Mouse (Mus musculus) liver, embryonic 16.5 days (tissue): ENCODE measurements around the gene Ostf1. TPM values are rescaled to one million over a fixed set of nuclear protein-coding genes. Genes with fewer than 3 reads are reported as not detected.
A peak's percentile ranks its signal among the peaks of the same experiment; 100 is the strongest.

Experiments
- ATAC-seq: fragments of 200-750 bp; cut with Nextera tagmentation; 2 replicates; pipeline ENCODE4 v1.8.0; 2017; ENCODE audit warnings: low read depth, mild to moderate bottlenecking, moderate number of reproducible peaks, moderate library complexity
- H3K27ac ChIP-seq: fragments of 300-500 bp; sonication (generic); 2 replicates; pipeline ENCODE4 v1.5.1; 2014; ENCODE audit warnings: mild to moderate bottlenecking, low read length
- H3K27me3 ChIP-seq: fragments of 300-500 bp; sonication (generic); 2 replicates; pipeline ENCODE4 v1.6.1; 2014; ENCODE audit warnings: low read depth, low read length, mixed read lengths; ENCODE audit not compliant: control insufficient read depth, insufficient read depth
- H3K36me3 ChIP-seq: fragments of 300-500 bp; sonication (generic); 2 replicates; pipeline ENCODE4 v1.6.1; 2014; ENCODE audit warnings: mild to moderate bottlenecking; ENCODE audit not compliant: control insufficient read depth, insufficient read depth
- H3K4me1 ChIP-seq: fragments of 300-500 bp; sonication (generic); 2 replicates; pipeline ENCODE4 v1.6.1; 2014; ENCODE audit warnings: low read depth, low read length, mixed read lengths; ENCODE audit not compliant: control insufficient read depth
- H3K4me2 ChIP-seq: fragments of 300-500 bp; sonication (generic); 2 replicates; pipeline ENCODE4 v1.6.1; 2014; ENCODE audit warnings: low read depth, low read length, mixed read lengths
- H3K4me3 ChIP-seq: fragments of 300-500 bp; sonication (generic); 2 replicates; pipeline ENCODE4 v1.5.1; 2014; ENCODE audit warnings: low read depth, mild to moderate bottlenecking, low read length
- H3K9ac ChIP-seq: fragments of 300-500 bp; sonication (generic); 2 replicates; pipeline ENCODE4 v1.6.1; 2014; ENCODE audit warnings: low read depth, low read length
- H3K9me3 ChIP-seq: fragments of 300-500 bp; sonication (generic); replicated peaks from 2 replicates; pipeline ENCODE4 v1.6.1; 2016; ENCODE audit warnings: low read length; ENCODE audit not compliant: control insufficient read depth
- WGBS: fragments of 180-500 bp; shearing (Covaris S2); extraction: QIAGEN DNeasy Blood & Tissue Kit; methylation state at CpG from one replicate; pipeline ENCODE4 v1.1.7; 2014; ENCODE audit not compliant: insufficient replicate concordance; 5-methylcytosine and 5-hydroxymethylcytosine counted together
- polyA plus RNA-seq: library from polyadenylated mRNA; unstranded; fragments of >200 nt; fragmentation: Nextera tagmentation; extraction: Ambion mirVana; gene quantifications from 2 replicates; pipeline ENCODE4 v1.2.1, GENCODE M21; 2015

The Ostf1 gene
- polyA plus RNA-seq, 1 experiment from 2014 or later: 58.2 TPM

DNA sequence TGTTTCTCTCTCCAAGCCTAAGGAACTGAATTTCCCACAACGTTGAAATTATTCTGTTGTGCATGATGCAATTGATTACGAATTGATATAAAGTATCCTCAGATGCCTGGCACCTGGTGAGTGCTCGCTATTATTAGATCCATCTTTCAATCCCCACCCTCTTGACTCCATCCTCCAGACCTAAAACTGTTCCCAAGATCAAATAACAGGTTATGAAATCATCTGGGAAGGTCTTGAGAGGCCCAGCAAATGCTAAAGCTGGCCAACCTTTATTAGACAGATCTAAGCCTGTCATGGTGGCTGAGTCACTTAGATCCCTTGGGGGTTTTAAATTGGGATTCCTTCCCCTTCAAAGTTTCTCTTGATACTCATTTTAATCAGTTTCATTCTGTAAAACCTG, 28.8 kb upstream of the Ostf1 start:
- Histone ChIP-seq H3K27ac (no peak overlapping the region), H3K4me3 (no peak overlapping the region), H3K9me3 (no peaks in the 10 kb centered on the region), H3K4me1 (peaks cover 2% of the 10 kb centered on the region; the same call in 1 of the 2 replicates), H3K9ac (no peak overlapping the region), H3K36me3 (no peaks in the 10 kb centered on the region), H3K4me2 (no peak overlapping the region), H3K27me3 (no peaks in the 10 kb centered on the region)
- 77% methylated on average over 3 of the region's 3 CpGs for WGBS
- no peak for ATAC-seq

DNA sequence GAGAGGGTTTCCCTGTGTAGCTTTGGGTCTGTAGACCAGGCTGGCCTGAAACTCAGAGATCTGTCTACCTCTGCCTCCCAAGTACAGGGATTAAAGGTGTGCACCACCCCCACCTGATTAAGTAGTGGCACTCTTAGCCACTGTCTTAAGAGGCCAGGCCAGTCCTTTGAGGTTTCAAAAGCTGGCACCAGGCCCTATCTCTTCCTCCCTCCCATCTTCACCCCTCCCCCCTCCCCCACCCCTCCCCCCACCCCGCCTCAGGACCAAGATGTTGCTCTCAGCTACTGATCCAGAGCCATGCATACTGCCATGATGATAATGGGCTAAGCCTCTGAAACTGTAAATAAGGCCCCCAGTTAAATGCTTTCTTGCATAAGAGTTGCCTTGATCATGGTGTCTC, 27.7 kb upstream of the Ostf1 start:
- no peaks in the 10 kb centered on the region for H3K9me3 ChIP-seq
- ATAC-seq: peak; percentile 56; the same call in 1 of the 2 replicates
- peaks cover 2% of the 10 kb centered on the region; the same call in 1 of the 2 replicates for H3K4me1 ChIP-seq
- H3K9ac ChIP-seq: no peak overlapping the region
- no peaks in the 10 kb centered on the region for H3K36me3 ChIP-seq
- no peak overlapping the region for H3K4me3 ChIP-seq
- H3K27ac ChIP-seq: no peak overlapping the region
- no peaks in the 10 kb centered on the region for H3K27me3 ChIP-seq
- 20% methylated on average over 1 of the region's 1 CpGs for WGBS
- no peak overlapping the region for H3K4me2 ChIP-seq

- no peak for ATAC-seq
- Histone ChIP-seq H3K36me3 (no peaks in the 10 kb centered on the region), H3K27ac (no peak overlapping the region), H3K4me1 (peaks cover 6% of the 10 kb centered on the region; the same call in 1 of the 2 replicates), H3K9ac (no peak overlapping the region), H3K4me2 (no peak overlapping the region), H3K4me3 (no peak overlapping the region), H3K9me3 (no peaks in the 10 kb centered on the region), H3K27me3 (no peaks in the 10 kb centered on the region)
- WGBS: 70% methylated on average over 4 of the region's 4 CpGs
Measured at GRCm38 (mm10) chr19:18658473-18658872, 26.9 kb upstream of the Ostf1 start.

DNA sequence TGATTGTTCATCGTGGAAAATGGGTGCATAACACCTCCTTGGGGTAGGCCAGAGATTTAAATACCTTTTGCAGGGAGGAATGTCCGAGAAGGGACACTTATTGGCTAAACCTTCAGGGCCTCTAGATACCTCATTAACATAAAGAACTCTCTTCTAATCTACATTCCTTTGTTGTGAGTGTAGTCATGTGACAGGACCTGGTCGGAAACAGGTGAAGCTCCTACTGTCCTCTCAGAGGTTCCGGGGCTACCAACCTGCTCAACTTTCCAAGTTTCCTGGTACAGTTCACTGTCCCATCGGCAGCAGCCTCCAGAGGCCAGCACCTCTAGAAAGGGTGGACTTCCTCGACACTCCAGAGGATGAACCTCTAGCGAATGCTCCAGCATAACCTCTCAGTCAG, 24.4 kb upstream of the Ostf1 start:
- H3K9me3 ChIP-seq: no peaks in the 10 kb centered on the region
- no peak overlapping the region for H3K27ac ChIP-seq
- H3K4me3 ChIP-seq: no peak overlapping the region
- no peak overlapping the region for H3K9ac ChIP-seq
- no peaks in the 10 kb centered on the region for H3K27me3 ChIP-seq
- no peak overlapping the region for H3K4me2 ChIP-seq
- H3K36me3 ChIP-seq: no peaks in the 10 kb centered on the region
- 66% methylated on average over 7 of the region's 7 CpGs for WGBS
- no peak for ATAC-seq
- H3K4me1 ChIP-seq: peaks cover 5% of the 10 kb centered on the region; the same call in 1 of the 2 replicates

GRCm38 (mm10) chr19:18654984-18655383, 23.4 kb upstream of the Ostf1 start:
- Histone ChIP-seq H3K4me1 (peaks cover 14% of the 10 kb centered on the region), H3K4me2 (no peak overlapping the region), H3K36me3 (no peaks in the 10 kb centered on the region), H3K9ac (no peak overlapping the region), H3K27me3 (no peaks in the 10 kb centered on the region), H3K27ac (no peak overlapping the region), H3K9me3 (no peaks in the 10 kb centered on the region), H3K4me3 (no peak overlapping the region)
- no peak for ATAC-seq
- 42% methylated on average over 5 of the region's 5 CpGs for WGBS

DNA sequence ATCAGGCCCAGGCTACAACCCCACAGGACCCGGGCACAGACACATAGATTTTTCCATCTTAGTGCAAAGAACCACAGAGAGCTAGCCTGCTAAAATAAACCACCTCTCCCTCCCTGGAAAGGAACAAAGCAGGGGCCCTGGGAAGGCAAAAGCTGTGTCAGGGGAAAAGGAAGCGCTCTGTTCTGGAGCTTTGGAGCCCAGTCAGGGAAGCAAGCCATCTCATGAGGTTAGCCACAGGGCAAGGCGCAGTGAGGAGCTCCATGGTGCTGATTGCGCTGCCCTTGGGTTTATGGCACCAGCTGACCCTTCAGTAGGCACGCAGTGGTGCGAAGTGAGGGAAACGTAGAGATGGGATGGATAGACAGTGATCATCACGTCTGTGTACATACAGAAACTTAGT, 22.7 kb upstream of the Ostf1 start:
- H3K27me3 ChIP-seq: no peaks in the 10 kb centered on the region
- WGBS: 80% methylated on average over 8 of the region's 8 CpGs
- H3K9me3 ChIP-seq: no peaks in the 10 kb centered on the region
- H3K4me1 ChIP-seq: peaks cover 18% of the 10 kb centered on the region
- H3K36me3 ChIP-seq: no peaks in the 10 kb centered on the region
- no peak for ATAC-seq
- no peak overlapping the region for H3K4me3 ChIP-seq
- no peak overlapping the region for H3K4me2 ChIP-seq
- no peak overlapping the region for H3K27ac ChIP-seq
- no peak overlapping the region for H3K9ac ChIP-seq

DNA sequence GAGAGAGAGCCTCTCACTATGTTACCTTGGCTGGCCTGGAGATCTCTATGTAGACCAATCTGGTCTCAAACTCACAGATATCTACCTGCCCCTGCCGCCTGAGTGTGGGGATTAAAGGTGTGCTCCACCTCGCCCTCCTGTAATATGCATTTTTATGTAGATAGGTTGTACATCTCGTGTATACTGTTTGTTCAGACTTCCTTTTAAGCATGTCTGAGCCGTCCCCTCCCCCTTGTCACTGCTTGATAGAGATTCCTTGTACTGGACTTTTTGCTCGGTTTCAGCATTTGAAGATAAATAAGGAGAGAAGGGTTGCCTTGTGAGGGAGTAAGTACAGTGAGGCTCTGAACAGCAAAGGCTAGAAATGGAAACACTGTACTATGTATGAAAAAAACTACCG, 21.4 kb upstream of the Ostf1 start:
- H3K27ac ChIP-seq: no peak overlapping the region
- no peak overlapping the region for H3K4me3 ChIP-seq
- H3K4me1 ChIP-seq: peaks cover 21% of the 10 kb centered on the region
- no peak overlapping the region for H3K4me2 ChIP-seq
- WGBS: 46% methylated on average over 6 of the region's 6 CpGs
- no peak overlapping the region for H3K9ac ChIP-seq
- no peaks in the 10 kb centered on the region for H3K27me3 ChIP-seq
- H3K9me3 ChIP-seq: no peaks in the 10 kb centered on the region
- ATAC-seq: no peak
- H3K36me3 ChIP-seq: no peaks in the 10 kb centered on the region

- ATAC-seq: no peak
- 77% methylated on average over 4 of the region's 4 CpGs for WGBS
- Histone ChIP-seq H3K4me1 (peaks cover 26% of the 10 kb centered on the region), H3K4me2 (no peak overlapping the region), H3K4me3 (no peak overlapping the region), H3K27ac (no peak overlapping the region), H3K9me3 (no peaks in the 10 kb centered on the region), H3K36me3 (no peaks in the 10 kb centered on the region), H3K27me3 (no peaks in the 10 kb centered on the region), H3K9ac (no peak overlapping the region)
Measured at GRCm38 (mm10) chr19:18652592-18652991, 21.0 kb upstream of the Ostf1 start.

DNA sequence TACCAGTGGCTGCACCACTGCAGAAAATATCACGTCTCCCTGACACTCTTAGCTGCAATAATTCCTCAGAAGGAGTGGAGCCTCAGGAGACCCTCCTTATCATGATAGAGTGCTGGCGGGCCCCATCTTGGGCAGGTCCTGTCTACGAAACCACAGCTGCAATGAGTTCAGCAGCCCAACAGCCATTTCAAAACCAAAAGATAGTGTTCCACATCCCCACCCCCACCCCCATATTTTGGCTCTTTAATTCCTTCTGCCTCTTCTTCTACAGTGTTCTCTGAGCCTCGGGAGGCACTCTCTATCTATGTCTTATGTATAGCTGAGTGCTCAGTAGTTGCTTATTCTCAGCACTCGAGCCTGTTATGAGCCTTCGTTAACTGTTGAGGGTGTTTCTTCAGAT, 18.9 kb upstream of the Ostf1 start:
- peak overlapping the region; percentile 28; the same call in 1 of the 2 replicates for H3K4me2 ChIP-seq
- H3K9me3 ChIP-seq: no peaks in the 10 kb centered on the region
- no peak overlapping the region for H3K4me3 ChIP-seq
- peaks cover 44% of the 10 kb centered on the region for H3K4me1 ChIP-seq
- no peaks in the 10 kb centered on the region for H3K27me3 ChIP-seq
- no peak for ATAC-seq
- H3K27ac ChIP-seq: peak overlapping the region; percentile 55; the same call in 1 of the 2 replicates
- WGBS: 26% methylated on average over 6 of the region's 6 CpGs
- H3K9ac ChIP-seq: no peak overlapping the region
- no peaks in the 10 kb centered on the region for H3K36me3 ChIP-seq
